Mouse (Mus musculus) stomach, postnatal 0 days (tissue): ENCODE measurements around the gene 5730522E02Rik.

Experiments
- CTCF ChIP-seq: IDR thresholded peaks from 2 replicates; pipeline ENCODE4 v1.5.1; 2016; ENCODE audit warnings: antibody characterized with exemption, low read depth, mild to moderate bottlenecking, moderate library complexity
- EP300 ChIP-seq: optimal IDR thresholded peaks from 2 replicates; pipeline ENCODE3; 2016; ENCODE audit warnings: antibody characterized with exemption

GRCm38 (mm10) chr11:26100077-26100476 is 110.5 kb downstream of the 5730522E02Rik start:
- TF ChIP-seq CTCF (no peak), EP300 (no peak)
